Mouse (Mus musculus) heart, adult 8-10 months (tissue): ENCODE measurements around the gene Serpina1f. TPM values are rescaled to one million over a fixed set of nuclear protein-coding genes. Genes with fewer than 3 reads are reported as not detected.
A peak's percentile ranks its signal among the peaks of the same experiment; 100 is the strongest.
"Not testable (repeated sequence)": the region's sequence is repeated elsewhere in the genome, so short reads cannot be mapped to it uniquely, and the experiment has no call there.

ENCODE experiments used
- DNase-seq: peaks from one replicate; pipeline ENCODE4 v3.0.0; 2022; ENCODE audit warnings: low spot score
- total RNA-seq, 4 experiments: library from RNA; stranded (reverse); gene quantifications; 2 replicates each; pipeline ENCODE4 v1.2.4; 2022

Gene Serpina1f
- total RNA-seq, 4 experiments from 2014 or later, result not detected

DNA sequence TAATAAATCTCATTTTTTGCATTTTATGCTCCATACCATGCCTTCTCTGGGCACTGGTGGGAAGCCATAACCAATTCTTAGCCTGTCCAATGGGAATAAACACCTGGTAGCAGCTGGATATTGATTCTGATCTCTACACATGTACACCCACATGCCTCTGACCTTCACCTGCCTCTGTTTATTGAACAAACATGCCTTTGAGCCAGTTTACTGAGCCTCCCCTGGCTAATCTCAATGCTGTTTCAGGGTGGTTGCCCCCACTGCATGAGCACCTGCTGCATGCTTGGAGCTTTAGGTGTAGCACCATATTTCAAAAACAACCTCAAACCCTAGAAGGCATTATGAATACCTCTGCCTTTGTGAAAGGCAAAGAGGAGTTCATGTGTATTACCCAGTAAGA is 33.3 kb downstream of the Serpina1f start:
- not testable (repeated sequence) for DNase-seq

DNA sequence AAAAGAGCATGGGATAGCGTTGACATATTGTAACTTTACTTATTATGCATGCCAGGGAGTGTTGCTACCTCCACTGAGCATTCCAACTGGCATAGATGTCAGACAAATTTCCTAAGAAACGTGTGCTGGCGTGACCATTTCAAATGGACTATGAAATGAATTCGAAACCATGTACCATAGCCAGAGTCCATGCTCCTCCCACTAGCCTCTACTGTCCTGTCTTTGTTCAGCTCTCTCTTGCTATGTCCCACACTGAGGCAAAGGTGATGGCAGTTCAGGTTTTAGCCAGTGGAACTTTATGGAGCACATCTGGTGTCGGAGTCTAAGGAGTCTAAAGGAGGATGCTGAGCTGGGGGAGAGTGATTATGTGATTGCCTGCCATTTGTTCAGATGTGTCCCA is 35.3 kb downstream of the Serpina1f start:
- DNase-seq, result no peak

- no peak for DNase-seq
These were observed 36.2 kb downstream of the Serpina1f start for GRCm38 (mm10) chr12:103659171-103659570.

DNA sequence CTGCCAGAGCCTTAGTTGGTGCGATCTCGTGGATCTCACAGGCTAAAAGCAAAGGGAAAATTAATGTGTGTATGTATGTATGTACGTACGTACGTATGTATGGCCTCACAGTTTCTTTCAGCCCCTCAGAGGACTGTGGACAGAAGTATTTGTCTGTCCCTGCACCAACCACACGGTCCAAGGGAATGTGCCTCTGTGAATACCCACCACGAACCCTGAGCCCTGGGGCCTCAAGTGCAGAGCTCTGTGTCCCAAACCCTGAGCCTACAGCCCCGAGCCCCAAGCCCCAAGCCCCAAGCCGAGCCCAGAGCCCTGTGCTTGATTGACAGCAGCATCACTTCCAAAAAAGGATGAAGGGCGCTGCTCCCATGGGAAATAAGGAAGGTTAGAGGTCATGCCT is 37.3 kb downstream of the Serpina1f start:
- DNase-seq, result no peak

DNA sequence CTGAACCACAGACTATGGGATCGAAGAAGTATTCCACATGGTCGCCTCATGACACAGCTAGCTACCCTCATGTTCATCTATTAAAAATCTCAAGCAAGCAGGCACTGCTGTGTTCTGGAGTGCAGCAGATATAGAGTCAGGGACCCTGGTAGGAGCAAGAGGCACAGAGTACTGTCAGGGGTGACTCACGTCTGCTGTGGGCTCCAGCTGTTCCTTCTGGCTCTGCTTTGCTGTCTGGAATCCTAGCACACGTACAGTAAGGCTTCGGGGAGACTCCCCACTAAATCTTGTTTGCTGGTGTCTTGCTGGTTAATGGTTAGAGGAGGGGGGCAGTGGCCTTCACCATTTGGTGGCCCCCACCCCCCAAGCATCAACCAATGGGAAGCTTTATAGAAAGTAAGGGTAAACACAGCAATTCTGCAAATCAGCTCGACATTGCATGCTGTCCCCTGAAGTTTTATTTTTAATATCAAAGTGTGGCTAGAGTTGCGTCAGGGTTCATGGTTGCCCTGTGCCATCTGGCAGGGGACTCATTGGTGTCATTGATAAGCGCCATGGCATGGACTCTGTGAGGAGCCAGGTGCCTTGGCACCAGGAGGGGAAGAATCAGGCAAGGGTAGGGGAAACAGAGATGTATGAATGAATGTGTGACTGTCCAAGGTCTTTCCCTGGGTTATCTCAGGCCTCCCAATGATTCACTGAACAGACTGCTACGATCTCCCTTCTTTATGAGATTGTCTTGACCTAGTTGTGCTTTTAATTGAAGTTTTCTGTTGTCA is 38.3 kb downstream of the Serpina1f start, which contains the start of gene Serpina6:
Gene Serpina6, minus strand, starts transcription at position 365 of the 779 bp plus-strand sequence.
- no peak for DNase-seq

- DNase-seq, result no peak
These were observed 39.9 kb downstream of the Serpina1f start for GRCm38 (mm10) chr12:103655123-103656044.

GRCm38 (mm10) chr12:103653836-103654235 is 41.5 kb downstream of the Serpina1f start:
- no peak for DNase-seq

DNA sequence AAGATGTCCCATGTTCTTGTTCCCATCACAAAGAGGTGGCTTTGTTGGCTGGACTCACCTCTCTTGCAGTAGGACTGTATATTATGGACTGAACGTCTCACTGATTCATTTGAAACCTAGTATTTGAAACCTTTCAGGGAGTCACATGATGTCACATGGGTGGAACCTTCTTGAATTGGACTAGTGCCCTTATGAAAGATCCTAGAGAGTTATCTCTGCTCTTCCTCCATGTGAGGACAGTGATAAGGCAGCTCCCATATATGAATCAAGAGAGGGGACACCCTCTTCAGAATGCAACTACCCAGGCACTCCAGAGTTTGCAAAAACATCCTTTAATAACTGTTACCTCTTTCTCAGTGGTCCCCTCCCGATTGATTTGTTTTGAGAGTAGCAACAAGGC is 49.0 kb downstream of the Serpina1f start:
- no peak for DNase-seq

- no peak for DNase-seq
These were observed 50.7 kb downstream of the Serpina1f start for GRCm38 (mm10) chr12:103644601-103645000.

- DNase-seq, result no peak
These were observed 51.5 kb downstream of the Serpina1f start for GRCm38 (mm10) chr12:103643818-103644217.

- DNase-seq, result peak; percentile 61
These were observed 52.0 kb downstream of the Serpina1f start for GRCm38 (mm10) chr12:103643336-103643735.

Other genes with a start within 250 kb of the Serpina1f start
- not detected for gene Ifi27l2b, start 238.3 kb downstream of the Serpina1f start, total RNA-seq
- 1 to 10 TPM in 1 of 4 experiments, under 1 TPM in 3; 0.22 to 1.6 (median 0.35) TPM for gene Ppp4r4, start 163.2 kb downstream of the Serpina1f start, total RNA-seq
- not detected for gene Serpina10, start 64.1 kb downstream of the Serpina1f start, total RNA-seq
- gene Serpina6, start 38.3 kb downstream of the Serpina1f start, total RNA-seq, result not detected
- gene Serpina16, start 19.4 kb downstream of the Serpina1f start, total RNA-seq, result not detected
- gene Serpina1d, start 78.1 kb upstream of the Serpina1f start, total RNA-seq, result under 1 TPM in 3 of 4 experiments, not detected in 1; 0.52 to 0.95 (median 0.53) TPM
- gene Serpina1b, start 134.8 kb upstream of the Serpina1f start, total RNA-seq, result 1 to 10 TPM in 1 of 4 experiments, under 1 TPM in 2, not detected in 1; 0.47 to 6.7 (median 0.88) TPM
- gene Serpina1a, start 168.0 kb upstream of the Serpina1f start, total RNA-seq, result under 1 TPM in 1 of 4 experiments, not detected in 3; 0.17 TPM
- gene Serpina1c, start 209.4 kb upstream of the Serpina1f start, total RNA-seq, result under 1 TPM in 1 of 4 experiments, not detected in 3; 0.52 TPM